Mouse (Mus musculus) liver, adult (tissue): Measurements from ENCODE around the gene Eda.

Source experiments
- GATA4 ChIP-seq: IDR thresholded peaks from 2 replicates; pipeline ENCODE4 v1.6.1; 2014; ENCODE audit warnings: mild to moderate bottlenecking, low read length; ENCODE audit not compliant: insufficient replicate concordance

Gene Eda

DNA sequence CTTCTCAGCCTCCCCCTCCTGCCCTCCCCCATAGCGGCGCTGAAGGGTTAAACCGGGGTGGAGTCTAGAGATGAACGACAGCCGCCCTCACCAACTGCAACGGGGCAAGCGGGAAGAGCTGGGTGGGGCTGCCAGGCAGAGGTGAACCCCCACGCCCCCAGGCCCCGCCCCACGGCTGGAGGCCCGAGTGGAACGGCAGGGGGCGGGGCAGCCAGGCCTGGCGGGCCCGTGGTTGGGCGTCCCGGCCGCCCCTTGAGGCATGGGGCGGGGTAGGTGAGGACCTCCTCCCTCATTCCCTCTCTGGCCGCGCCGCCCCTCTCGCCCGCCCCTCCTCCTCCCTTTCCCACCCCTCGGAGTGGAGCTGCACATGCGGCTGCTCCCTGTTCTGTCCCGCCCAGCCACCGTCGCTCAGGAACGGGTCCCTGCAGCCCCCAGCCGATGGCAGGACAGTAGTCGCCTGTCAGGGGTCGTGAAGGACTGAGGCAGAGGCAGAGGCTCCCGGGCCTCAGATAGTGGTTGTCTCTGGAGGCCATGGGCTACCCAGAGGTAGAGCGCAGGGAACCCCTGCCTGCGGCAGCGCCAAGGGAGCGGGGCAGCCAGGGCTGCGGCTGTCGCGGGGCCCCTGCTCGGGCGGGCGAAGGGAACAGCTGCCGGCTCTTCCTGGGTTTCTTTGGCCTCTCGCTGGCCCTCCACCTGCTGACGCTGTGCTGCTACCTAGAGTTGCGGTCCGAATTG, at the start of gene Eda:
TSS of gene Eda (plus strand) at position 357 of the 735 bp plus-strand sequence.
- no peak for TF ChIP-seq GATA4

- TF ChIP-seq GATA4 = no peak
Measured at GRCm38 (mm10) chrX:99961002-99961401, 14.4 kb upstream of the Eda start.

DNA sequence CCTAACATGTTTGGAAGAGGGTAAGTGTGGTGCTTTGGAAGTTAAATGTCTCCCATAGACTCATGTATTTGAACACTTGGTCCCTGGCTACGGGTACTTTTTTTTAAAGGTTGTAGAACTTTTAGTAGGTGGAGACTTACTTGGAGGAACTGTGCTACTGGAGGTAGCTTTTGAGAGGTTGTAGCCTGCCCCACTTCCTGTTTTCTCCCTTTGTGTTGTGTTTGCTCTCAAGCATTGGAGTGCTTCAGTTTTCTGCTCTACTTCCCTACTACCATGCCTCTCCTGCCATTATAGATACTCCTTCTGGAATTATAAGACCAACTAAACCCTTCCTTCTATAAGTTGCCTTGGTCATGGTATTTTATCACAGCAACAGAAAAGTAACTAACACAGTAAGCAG, 5.3 kb upstream of the Eda start:
- TF ChIP-seq GATA4 = no peak

- TF ChIP-seq GATA4 = no peak
Measured at GRCm38 (mm10) chrX:99974381-99974780, 1.0 kb upstream of the Eda start.

DNA sequence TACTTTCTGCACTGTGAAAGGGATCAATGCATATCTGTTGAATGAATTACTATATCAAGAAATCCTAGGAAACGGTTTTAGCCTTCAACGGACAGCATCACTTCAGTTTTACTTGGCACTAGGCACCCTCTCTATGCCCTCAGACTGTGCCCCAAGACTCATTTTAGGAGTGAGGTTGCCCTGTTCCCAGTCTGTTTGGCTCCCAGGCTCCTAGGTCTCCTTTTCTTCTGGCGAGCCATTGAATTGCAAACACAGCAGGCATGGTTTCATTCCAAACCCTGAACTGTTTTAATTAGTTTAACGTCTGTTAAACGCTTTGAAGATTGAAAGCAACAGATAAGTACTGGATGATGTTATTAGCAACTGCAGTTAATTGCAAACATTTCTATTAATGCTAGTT, 603 bp upstream of the Eda start:
- TF ChIP-seq GATA4 = no peak

DNA sequence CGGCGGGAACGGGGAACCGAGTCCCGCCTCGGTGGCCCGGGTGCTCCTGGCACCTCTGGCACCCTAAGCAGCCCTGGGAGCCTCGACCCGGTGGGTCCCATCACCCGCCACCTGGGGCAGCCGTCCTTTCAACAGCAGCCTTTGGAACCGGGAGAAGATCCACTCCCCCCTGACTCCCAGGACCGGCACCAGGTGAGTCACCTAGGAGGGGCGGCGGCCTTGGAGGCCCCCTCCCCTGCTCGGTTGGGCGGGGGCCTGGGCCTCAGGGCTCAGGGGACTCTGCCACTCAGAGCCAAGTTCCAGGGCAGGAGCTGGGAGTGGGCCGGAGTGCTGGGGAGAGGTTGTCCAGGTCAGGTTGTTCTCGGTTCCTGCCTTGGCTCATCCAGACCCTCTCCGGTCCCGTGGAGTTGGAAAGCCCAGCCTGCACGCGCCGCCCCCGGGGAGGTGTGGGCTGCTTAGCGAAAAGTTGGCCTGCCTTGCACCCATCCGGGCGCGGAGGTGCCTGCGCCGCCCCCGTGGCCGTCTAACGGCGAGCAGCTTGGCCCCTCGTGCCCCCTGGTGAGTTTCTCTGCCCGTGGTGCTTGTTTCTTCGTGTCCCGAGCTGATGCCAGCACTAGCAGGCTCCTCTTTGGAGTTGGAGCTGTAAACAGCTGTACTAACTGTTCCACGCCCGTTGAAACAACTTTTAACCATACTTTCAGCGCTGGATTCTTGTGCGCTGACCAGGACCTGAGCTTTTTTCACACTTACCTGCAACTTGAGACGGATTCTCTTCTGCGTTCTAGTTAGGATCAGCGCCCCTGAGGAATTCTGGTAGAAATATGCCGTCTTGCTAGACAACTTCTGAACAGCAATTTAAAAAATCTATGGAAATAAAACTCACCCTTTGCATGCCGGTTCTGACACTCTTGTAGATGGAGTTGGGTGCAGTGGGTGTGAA, 849 bp downstream of the Eda start:
- no peak for TF ChIP-seq GATA4

- TF ChIP-seq GATA4 = no peak
Measured at GRCm38 (mm10) chrX:99978354-99978753, 2.9 kb downstream of the Eda start.

- no peak for TF ChIP-seq GATA4
Measured at GRCm38 (mm10) chrX:99993434-99993833, 18.0 kb downstream of the Eda start.

- no peak for TF ChIP-seq GATA4
Measured at GRCm38 (mm10) chrX:99999342-99999741, 23.9 kb downstream of the Eda start.

GRCm38 (mm10) chrX:100118362-100118761, 143.0 kb downstream of the Eda start:
- TF ChIP-seq GATA4 = no peak

- no peak for TF ChIP-seq GATA4
Measured at GRCm38 (mm10) chrX:100195286-100195685, 219.9 kb downstream of the Eda start.

- TF ChIP-seq GATA4 = no peak
Measured at GRCm38 (mm10) chrX:100313652-100314051, 338.2 kb downstream of the Eda start.

GRCm38 (mm10) chrX:100314172-100314902, 338.9 kb downstream of the Eda start:
- 0 out of 2 replicates have a peak, but pooled peaks have one; percentile 26 for TF ChIP-seq GATA4

DNA sequence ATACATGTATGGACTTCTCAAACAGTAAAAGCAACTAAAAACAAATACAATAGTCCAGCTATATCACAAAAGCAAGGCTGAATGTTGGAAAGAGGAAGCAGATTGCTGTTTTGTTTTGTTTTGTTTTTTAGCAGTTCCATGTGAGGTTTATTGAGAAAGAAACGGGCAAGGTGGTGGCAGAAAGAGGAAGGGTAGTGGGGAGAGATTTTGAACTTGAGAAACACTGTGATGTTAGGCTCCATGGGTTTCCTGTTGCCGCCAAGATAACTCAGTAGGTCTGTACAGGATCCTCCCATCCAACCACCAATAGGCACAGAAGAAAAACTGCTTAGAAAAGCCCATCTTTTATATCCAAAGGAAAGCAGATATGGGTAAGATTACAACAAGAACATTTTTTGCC, 365.3 kb downstream of the Eda start:
- no peak for TF ChIP-seq GATA4

DNA sequence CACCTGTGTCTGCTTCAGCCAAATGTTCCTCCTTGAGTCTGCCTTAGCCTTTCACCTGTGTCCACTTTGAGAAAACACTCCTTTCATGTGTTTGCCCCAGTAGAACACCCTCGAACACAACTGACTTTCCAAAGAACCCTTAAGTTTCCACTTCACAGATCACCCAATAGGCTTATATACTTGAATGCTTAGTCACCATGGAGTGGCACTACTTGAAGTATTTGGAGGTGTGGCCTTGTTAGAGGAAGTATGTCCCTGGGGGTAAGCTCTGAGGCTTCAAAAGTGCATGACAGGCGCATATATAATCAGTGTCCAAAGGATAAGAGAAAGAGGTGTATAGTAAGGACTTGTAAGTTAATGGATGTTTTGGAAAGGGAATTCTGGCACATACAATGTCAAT, 369.0 kb downstream of the Eda start:
- TF ChIP-seq GATA4 = no peak
